Mouse (Mus musculus): ENCODE results near the gene Lrrc75a. TPM values are rescaled to one million over a fixed set of nuclear protein-coding genes. Genes with fewer than 3 reads are reported as not detected.

Lrrc75a gene
- 8.0 and 9.4 TPM in 2 replicates for polyA plus RNA-seq (2015; fragmentation: Nextera tagmentation; extraction: Ambion mirVana)

- Histone ChIP-seq H3K36me3 (ENCODE audit: poor library complexity, severe bottlenecking) (no peaks in the 10 kb centered on the region), H3K4me3 (peak within 1 kb of the TSS; percentile 72), H3K27me3 (no peaks in the 10 kb centered on the region), H3K4me1 (peaks cover 67% of the 10 kb centered on the region), H3K9ac (peak within 1 kb of the TSS; percentile 85), H3K4me2 (peak within 1 kb of the TSS; percentile 96), H3K9me3 (replicated peaks) (no peaks in the 10 kb centered on the region), H3K27ac (peak within 1 kb of the TSS; percentile 65)
- ATAC-seq, result peak; percentile 62
- 3% methylated on average over 42 of the region's 86 CpGs for WGBS
Measured at GRCm38 (mm10) chr11:62647661-62648590, at the start of gene Lrrc75a. TSS of gene Lrrc75a (minus strand) at chr11:62648523.

GRCm38 (mm10) chr11:62695126-62695525, 46.8 kb upstream of the Lrrc75a start:
- no peak overlapping the region for H3K27ac ChIP-seq

DNA sequence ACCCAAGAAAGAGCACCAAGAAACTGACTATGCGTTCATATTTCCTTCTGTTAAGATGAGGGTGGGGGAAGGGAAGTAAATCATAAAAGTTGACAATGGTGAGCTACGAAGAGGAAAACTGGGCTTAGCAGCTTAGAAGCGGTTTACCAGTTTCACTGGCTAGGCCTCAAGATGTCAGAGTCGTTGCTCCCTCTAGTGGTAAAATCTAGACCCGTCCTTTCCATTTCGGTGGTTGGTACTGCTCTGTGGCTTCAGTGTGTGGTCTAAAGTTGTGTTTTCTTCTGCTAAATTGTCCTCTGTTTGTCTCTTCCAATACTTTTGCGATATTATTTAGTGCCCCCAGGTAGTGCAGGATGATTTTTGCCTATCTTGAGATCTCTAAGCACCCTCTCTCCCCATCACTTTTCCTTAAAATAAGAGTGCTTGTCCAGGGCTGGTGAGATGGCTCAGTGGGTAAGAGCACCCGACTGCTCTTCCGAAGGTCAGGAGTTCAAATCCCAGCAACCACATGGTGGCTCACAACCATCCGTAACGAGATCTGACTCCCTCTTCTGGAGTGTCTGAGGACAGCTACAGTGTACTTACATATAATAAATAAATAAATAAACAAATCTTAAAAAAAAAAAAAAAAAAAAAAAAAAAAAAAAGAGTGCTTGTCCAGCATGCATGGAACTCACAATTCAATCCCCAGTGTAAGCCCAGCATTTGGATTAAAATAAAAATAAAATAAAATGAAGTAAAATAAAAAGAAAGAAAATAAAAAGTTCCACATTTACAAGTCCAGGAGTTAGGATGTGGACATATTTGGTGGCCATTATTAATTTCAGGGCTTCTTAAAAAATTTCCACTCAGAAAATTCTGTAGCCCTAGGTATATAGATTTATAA, 45.2 kb upstream of the Lrrc75a start:
- no peaks in the 10 kb centered on the region for H3K9me3 ChIP-seq (replicated peaks)
- H3K4me2 ChIP-seq, result no peak overlapping the region
- H3K4me1 ChIP-seq, result no peaks in the 10 kb centered on the region
- no peaks in the 10 kb centered on the region for H3K36me3 ChIP-seq (ENCODE audit: poor library complexity, severe bottlenecking)
- WGBS, result 22% methylated on average over 11 of the region's 11 CpGs
- no peak overlapping the region for H3K4me3 ChIP-seq
- H3K9ac ChIP-seq, result no peak overlapping the region
- no peaks in the 10 kb centered on the region for H3K27me3 ChIP-seq
- H3K27ac ChIP-seq, result no peak overlapping the region
- peak; percentile 83 for ATAC-seq

More at GRCm38 (mm10) chr11:62695126-62695525, 46.8 kb upstream of the Lrrc75a start:
- Histone ChIP-seq H3K36me3 (ENCODE audit: poor library complexity, severe bottlenecking) (no peaks in the 10 kb centered on the region), H3K4me2 (no peak overlapping the region), H3K4me1 (no peaks in the 10 kb centered on the region), H3K4me3 (no peak overlapping the region), H3K9ac (no peak overlapping the region), H3K9me3 (replicated peaks) (no peaks in the 10 kb centered on the region), H3K27me3 (no peaks in the 10 kb centered on the region)
- 93% methylated on average over 8 of the region's 8 CpGs for WGBS
- no peak for ATAC-seq

DNA sequence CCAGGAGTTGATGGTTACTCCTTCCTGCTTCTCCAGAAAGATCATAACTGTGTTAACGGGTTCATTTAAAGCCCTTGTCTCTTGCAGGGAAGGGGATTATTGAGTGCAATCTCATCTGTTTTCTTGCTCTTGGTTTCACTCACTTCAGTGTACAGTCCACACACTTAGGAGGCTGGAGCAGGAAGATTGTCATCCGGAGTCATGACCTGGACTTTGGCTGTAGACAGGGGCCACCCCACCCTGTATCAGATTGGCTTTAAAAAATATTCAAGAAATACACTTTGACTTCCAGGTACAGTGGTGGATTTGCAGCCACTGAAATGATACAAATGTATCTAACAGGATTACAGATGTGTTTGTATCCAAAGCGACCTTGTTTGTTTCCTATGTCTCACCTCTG, 43.3 kb upstream of the Lrrc75a start:
- no peak overlapping the region for H3K4me3 ChIP-seq
- no peak overlapping the region for H3K27ac ChIP-seq
- H3K9me3 ChIP-seq (replicated peaks), result no peaks in the 10 kb centered on the region
- no peak overlapping the region for H3K4me2 ChIP-seq
- no peak overlapping the region for H3K9ac ChIP-seq
- WGBS, result 90% methylated on average over 3 of the region's 3 CpGs
- no peak for ATAC-seq
- H3K4me1 ChIP-seq, result no peaks in the 10 kb centered on the region
- no peaks in the 10 kb centered on the region for H3K27me3 ChIP-seq
- no peaks in the 10 kb centered on the region for H3K36me3 ChIP-seq (ENCODE audit: poor library complexity, severe bottlenecking)

GRCm38 (mm10) chr11:62679954-62680353, 31.6 kb upstream of the Lrrc75a start:
- Histone ChIP-seq H3K9me3 (replicated peaks) (no peaks in the 10 kb centered on the region), H3K9ac (no peak overlapping the region), H3K27ac (no peak overlapping the region), H3K27me3 (no peaks in the 10 kb centered on the region), H3K4me2 (no peak overlapping the region), H3K36me3 (ENCODE audit: poor library complexity, severe bottlenecking) (no peaks in the 10 kb centered on the region), H3K4me1 (peaks cover 4% of the 10 kb centered on the region; the same call in 1 of the 2 replicates), H3K4me3 (no peak overlapping the region)
- no peak for ATAC-seq
- WGBS, result 87% methylated on average over 4 of the region's 4 CpGs

DNA sequence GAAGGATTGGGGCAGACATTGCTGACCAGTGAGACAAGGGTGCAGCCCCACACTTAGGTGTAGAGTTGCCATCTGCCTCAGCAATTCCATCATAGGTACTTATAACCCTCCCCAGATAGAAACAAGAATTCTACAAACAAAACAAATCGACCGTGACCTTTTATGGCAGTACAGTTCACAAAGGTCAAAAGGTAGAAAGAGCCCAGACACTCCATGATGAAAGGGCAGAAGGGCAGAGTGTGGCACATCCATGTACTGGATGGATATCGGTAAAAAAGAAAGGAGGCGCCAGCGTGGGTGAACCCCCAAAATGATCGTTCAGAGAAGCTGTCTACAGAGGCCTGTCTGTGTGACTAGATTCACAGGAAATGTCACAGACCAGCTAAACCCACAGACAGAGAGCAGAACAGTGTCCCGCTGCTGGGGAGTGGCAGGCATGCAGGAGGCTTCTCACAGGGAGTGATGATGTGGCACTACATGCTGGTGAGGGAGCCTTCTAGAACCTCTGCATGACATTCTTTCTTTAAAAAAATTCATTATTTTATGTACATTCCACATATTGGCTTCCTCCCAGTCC, 30.5 kb upstream of the Lrrc75a start:
- no peak for ATAC-seq
- no peaks in the 10 kb centered on the region for H3K27me3 ChIP-seq
- no peaks in the 10 kb centered on the region for H3K9me3 ChIP-seq (replicated peaks)
- no peaks in the 10 kb centered on the region for H3K36me3 ChIP-seq (ENCODE audit: poor library complexity, severe bottlenecking)
- H3K4me3 ChIP-seq, result no peak overlapping the region
- no peak overlapping the region for H3K27ac ChIP-seq
- WGBS, result 88% methylated on average over 7 of the region's 7 CpGs
- H3K4me1 ChIP-seq, result peaks cover 4% of the 10 kb centered on the region; the same call in 1 of the 2 replicates
- H3K9ac ChIP-seq, result no peak overlapping the region
- H3K4me2 ChIP-seq, result no peak overlapping the region

GRCm38 (mm10) chr11:62676290-62676596, 27.9 kb upstream of the Lrrc75a start:
- peak overlapping the region; percentile 11; the same call in 1 of the 2 replicates for H3K27ac ChIP-seq
- peaks cover 4% of the 10 kb centered on the region; the same call in 1 of the 2 replicates for H3K4me1 ChIP-seq
- WGBS, result 92% methylated on average over 4 of the region's 4 CpGs
- no peaks in the 10 kb centered on the region for H3K36me3 ChIP-seq (ENCODE audit: poor library complexity, severe bottlenecking)
- ATAC-seq, result no peak
- no peak overlapping the region for H3K4me3 ChIP-seq
- no peaks in the 10 kb centered on the region for H3K9me3 ChIP-seq (replicated peaks)
- no peak overlapping the region for H3K4me2 ChIP-seq
- no peaks in the 10 kb centered on the region for H3K27me3 ChIP-seq
- H3K9ac ChIP-seq, result no peak overlapping the region

DNA sequence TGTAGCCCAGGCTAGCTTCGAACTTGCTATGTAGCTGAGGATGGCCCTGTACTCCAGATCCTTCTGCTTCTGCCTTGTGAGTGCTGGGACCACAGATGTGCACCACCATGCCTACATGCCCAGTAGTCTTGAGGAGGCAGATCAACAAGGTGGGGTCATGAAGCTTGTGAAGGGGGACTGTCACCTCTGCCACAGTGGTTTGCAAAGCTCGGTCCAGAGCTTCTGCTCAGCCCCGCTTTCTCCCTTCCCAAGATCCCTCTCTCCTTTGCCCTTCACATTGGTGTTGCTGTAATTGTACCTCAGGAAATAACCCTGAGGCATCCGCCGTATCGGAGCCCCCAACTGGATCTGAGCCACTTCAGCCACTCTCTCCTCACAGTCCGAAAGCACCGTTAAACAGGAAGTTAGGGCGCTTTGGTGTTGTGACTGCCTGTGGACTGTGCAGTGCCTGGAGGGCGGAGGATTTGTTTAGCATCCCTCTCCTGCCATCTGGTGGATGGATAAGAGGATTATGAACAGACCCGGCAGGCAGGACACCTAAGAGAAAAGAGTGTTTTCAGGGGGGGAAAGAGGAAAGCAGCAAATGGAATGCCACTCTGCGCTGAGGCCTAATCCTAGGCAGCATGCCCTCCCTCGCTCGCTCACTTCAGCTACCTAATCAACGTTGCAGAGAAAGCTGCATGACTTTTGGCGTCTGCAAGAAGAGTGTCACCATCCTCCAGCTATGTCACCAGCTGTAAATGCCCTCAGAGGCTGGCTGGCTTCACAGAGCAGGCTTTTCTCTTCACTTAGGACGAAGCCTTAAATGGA, 27.4 kb upstream of the Lrrc75a start:
- peak overlapping the region; percentile 37; the same call in 1 of the 2 replicates for H3K9ac ChIP-seq
- H3K27me3 ChIP-seq, result no peaks in the 10 kb centered on the region
- no peaks in the 10 kb centered on the region for H3K36me3 ChIP-seq (ENCODE audit: poor library complexity, severe bottlenecking)
- ATAC-seq, result peak; percentile 93
- peaks cover 4% of the 10 kb centered on the region; the same call in 1 of the 2 replicates for H3K4me1 ChIP-seq
- 18% methylated on average over 17 of the region's 17 CpGs for WGBS
- H3K4me3 ChIP-seq, result no peak overlapping the region; the same call in 1 of the 2 replicates
- H3K9me3 ChIP-seq (replicated peaks), result no peaks in the 10 kb centered on the region
- H3K27ac ChIP-seq, result peak overlapping the region; percentile 11; the same call in 1 of the 2 replicates
- peak overlapping the region; percentile 51 for H3K4me2 ChIP-seq

- no peak for ATAC-seq
- Histone ChIP-seq H3K9ac (no peak overlapping the region), H3K4me2 (no peak overlapping the region), H3K27me3 (no peaks in the 10 kb centered on the region), H3K4me1 (peaks cover 10% of the 10 kb centered on the region), H3K4me3 (no peak overlapping the region), H3K27ac (no peak overlapping the region; the same call in 1 of the 2 replicates), H3K36me3 (ENCODE audit: poor library complexity, severe bottlenecking) (peaks cover 10% of the 10 kb centered on the region; the same call in 1 of the 2 replicates), H3K9me3 (replicated peaks) (no peaks in the 10 kb centered on the region)
- 82% methylated on average over 6 of the region's 6 CpGs for WGBS
Measured at GRCm38 (mm10) chr11:62670006-62670405, 21.7 kb upstream of the Lrrc75a start.

DNA sequence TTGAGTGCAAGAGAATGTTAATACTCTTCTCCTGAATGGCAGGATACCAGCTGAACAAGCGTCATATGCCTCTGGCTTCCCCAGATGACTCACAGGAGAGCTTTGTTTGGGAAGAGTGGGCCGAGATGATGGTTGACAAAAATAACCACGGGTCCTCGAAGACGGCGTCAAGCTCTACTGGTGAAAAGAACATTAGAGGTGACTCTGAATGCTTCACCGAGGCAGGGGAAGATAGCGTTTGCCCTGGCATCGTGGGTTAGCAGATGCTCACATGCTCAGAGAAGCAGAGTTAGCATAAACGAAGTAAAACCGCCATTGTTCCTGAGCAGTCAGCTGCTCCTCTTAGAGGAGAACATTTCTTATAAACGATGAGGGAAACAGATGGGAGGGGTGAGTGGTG, 21.1 kb upstream of the Lrrc75a start:
- Histone ChIP-seq H3K27me3 (no peaks in the 10 kb centered on the region), H3K36me3 (ENCODE audit: poor library complexity, severe bottlenecking) (peaks cover 14% of the 10 kb centered on the region; the same call in 1 of the 2 replicates), H3K9ac (no peak overlapping the region), H3K9me3 (replicated peaks) (no peaks in the 10 kb centered on the region), H3K27ac (no peak overlapping the region), H3K4me3 (no peak overlapping the region), H3K4me2 (no peak overlapping the region), H3K4me1 (peaks cover 10% of the 10 kb centered on the region)
- ATAC-seq, result no peak
- WGBS, result 54% methylated on average over 12 of the region's 12 CpGs

- no peak overlapping the region for H3K4me3 ChIP-seq
- peaks cover 10% of the 10 kb centered on the region for H3K4me1 ChIP-seq
- H3K4me2 ChIP-seq, result no peak overlapping the region
- H3K27me3 ChIP-seq, result no peaks in the 10 kb centered on the region
- no peak overlapping the region for H3K9ac ChIP-seq
- H3K27ac ChIP-seq, result no peak overlapping the region
- 94% methylated on average over 5 of the region's 5 CpGs for WGBS
- H3K9me3 ChIP-seq (replicated peaks), result no peaks in the 10 kb centered on the region
- no peak for ATAC-seq
- peaks cover 14% of the 10 kb centered on the region; the same call in 1 of the 2 replicates for H3K36me3 ChIP-seq (ENCODE audit: poor library complexity, severe bottlenecking)
Measured at GRCm38 (mm10) chr11:62668986-62669385, 20.7 kb upstream of the Lrrc75a start.
